Mouse (Mus musculus) megakaryocyte, embryonic 14.5 days (primary cell): Measurements from ENCODE around the gene Sp100.

Experiments
- FLI1 ChIP-seq: IDR thresholded peaks from 2 replicates; pipeline ENCODE4 v1.6.1; 2012; ENCODE audit warnings: low read length, inconsistent platforms, mixed read lengths
- GATA1 ChIP-seq: IDR thresholded peaks from 3 replicates; pipeline ENCODE4 v1.6.1; 2012; ENCODE audit warnings: mixed read lengths, low read length, inconsistent platforms, borderline replicate concordance

DNA sequence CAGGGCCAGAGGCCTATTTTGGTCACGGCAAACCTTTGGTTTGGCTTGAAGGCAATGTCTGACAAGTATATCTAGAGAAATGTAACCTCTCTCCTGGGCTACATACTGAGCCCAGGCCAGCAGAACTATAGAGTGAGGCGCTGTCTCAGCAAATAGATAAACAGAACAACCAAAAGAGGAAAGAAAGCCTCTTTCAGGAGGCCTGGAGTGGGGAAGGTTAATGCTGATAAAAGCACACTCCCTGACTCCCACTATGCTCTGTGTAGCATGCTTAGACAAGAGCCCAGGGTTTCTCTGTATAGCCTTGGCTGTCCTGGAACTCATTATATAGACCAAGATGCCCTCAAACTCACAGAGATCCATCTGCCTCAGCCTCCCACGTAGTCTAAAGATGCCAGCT is 43.5 kb downstream of the Sp100 start:
- no peak for TF ChIP-seq GATA1
- no peak for TF ChIP-seq FLI1
